Mouse (Mus musculus) limb, embryonic 13.5 days (tissue): ENCODE data around the gene Ptges2. TPM values are rescaled to one million over a fixed set of nuclear protein-coding genes. Genes with fewer than 3 reads are reported as not detected.

Source experiments
- ATAC-seq: fragments of 200-750 bp; cut with Nextera tagmentation; 2 replicates; pipeline ENCODE4 v1.8.0; 2017; ENCODE audit warnings: low read depth, moderate number of reproducible peaks, moderate TSS enrichment; ENCODE audit not compliant: low FRiP score
- H3K27ac ChIP-seq: fragments of 300-500 bp; sonication (generic); 2 replicates; pipeline ENCODE4 v1.5.1; 2015; ENCODE audit warnings: inconsistent platforms, mild to moderate bottlenecking, moderate library complexity
- H3K27me3 ChIP-seq: fragments of 300-500 bp; sonication (generic); 2 replicates; pipeline ENCODE4 v1.6.1; 2015; ENCODE audit warnings: mild to moderate bottlenecking, inconsistent platforms
- H3K36me3 ChIP-seq: fragments of 300-500 bp; sonication (generic); 2 replicates; pipeline ENCODE4 v1.6.1; 2015; ENCODE audit warnings: inconsistent platforms, mild to moderate bottlenecking, moderate library complexity
- H3K4me1 ChIP-seq: fragments of 300-500 bp; sonication (generic); 2 replicates; pipeline ENCODE4 v1.6.1; 2015; ENCODE audit warnings: inconsistent platforms
- H3K4me2 ChIP-seq: fragments of 300-500 bp; sonication (generic); replicated peaks from 2 replicates; pipeline ENCODE4 v1.6.1; 2015; ENCODE audit warnings: inconsistent platforms, mild to moderate bottlenecking, moderate library complexity
- H3K4me3 ChIP-seq: fragments of 300-500 bp; sonication (generic); 2 replicates; pipeline ENCODE4 v1.5.1; 2015; ENCODE audit warnings: moderate library complexity, mild to moderate bottlenecking, inconsistent platforms
- H3K9ac ChIP-seq: fragments of 300-500 bp; sonication (generic); 2 replicates; pipeline ENCODE4 v1.6.1; 2015; ENCODE audit warnings: mild to moderate bottlenecking, inconsistent platforms
- H3K9me3 ChIP-seq: fragments of 300-500 bp; sonication (generic); 2 replicates; pipeline ENCODE4 v1.6.1; 2016; ENCODE audit warnings: inconsistent platforms
- WGBS: fragments of 180-500 bp; shearing (Covaris S2); methylation state at CpG from one replicate; pipeline ENCODE4 v1.1.7; 2015; 5-methylcytosine and 5-hydroxymethylcytosine counted together
- polyA plus RNA-seq: library from polyadenylated mRNA; unstranded; fragments of >200 nt; fragmentation: Nextera tagmentation; extraction: Ambion mirVana; gene quantifications from 2 replicates; pipeline ENCODE4 v1.2.1, GENCODE M21; 2015

Ptges2 gene
- polyA plus RNA-seq, 1 experiment from 2014 or later: 29.8 TPM

DNA sequence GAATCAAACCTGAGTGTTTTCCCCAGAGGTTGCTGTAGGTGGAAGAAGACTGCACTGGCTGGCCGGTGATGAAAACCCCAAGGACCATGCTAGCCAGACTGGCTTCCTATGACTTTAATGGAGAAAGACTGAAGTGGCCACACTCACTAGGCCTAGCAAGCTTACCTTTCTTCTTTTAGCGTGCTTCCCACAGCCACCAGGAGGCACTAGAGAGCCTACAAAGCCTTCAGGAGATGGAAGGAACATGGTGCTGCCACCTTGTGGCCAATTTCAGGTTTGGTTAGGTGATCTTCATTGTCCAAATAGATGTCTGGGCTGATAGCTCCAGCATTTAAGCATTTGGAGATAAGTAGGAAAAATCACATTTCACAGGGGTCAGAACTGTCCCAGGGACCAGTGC is 9.0 kb downstream of the Ptges2 start:
- Histone ChIP-seq H3K4me3 (no peak overlapping the region), H3K4me1 (peaks cover 13% of the 10 kb centered on the region), H3K9ac (no peak overlapping the region), H3K36me3 (peaks cover 35% of the 10 kb centered on the region), H3K27ac (no peak overlapping the region), H3K4me2 (no peak overlapping the region), H3K9me3 (no peaks in the 10 kb centered on the region), H3K27me3 (no peaks in the 10 kb centered on the region)
- WGBS: 17% methylated on average over 2 of the region's 2 CpGs
- ATAC-seq: no peak

DNA sequence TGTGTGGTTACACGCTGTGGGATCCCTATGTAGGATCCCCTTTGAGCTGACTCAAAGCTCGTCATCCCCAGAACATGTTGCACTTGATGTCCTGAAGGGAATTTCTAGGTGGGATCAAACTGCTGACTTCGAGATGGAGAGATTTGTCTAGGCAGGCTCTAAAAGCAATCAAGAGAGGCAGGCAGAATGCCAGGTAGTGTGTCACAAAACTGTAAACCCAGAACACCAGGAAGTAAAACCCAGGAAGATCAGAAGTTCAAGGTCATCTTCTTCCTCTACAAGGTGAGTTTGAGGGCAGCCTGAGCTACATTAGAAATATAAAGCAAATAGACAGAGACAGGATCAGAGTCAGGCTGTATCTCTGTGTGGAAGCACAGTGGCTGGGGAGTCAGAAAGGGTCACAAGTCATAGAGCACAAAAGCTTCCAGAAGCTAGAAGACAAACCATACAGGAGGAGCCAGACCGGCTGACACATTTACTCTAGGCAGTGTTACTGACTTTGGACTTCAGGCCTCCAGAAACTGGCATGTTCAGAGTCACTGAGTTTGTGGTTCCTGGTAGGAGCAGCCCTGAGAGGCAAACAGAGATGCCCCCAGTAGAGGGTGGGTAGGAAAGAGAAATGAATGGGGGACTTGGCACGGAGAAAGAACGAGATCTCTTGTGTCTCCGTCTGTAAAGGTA is 11.6 kb downstream of the Ptges2 start:
- H3K4me1 ChIP-seq: peaks cover 13% of the 10 kb centered on the region
- H3K4me2 ChIP-seq: no peak overlapping the region
- no peak overlapping the region for H3K9ac ChIP-seq
- no peak overlapping the region for H3K4me3 ChIP-seq
- peaks cover 10% of the 10 kb centered on the region for H3K36me3 ChIP-seq
- WGBS: 80% methylated on average over 7 of the region's 7 CpGs
- no peaks in the 10 kb centered on the region for H3K9me3 ChIP-seq
- H3K27me3 ChIP-seq: no peaks in the 10 kb centered on the region
- ATAC-seq: no peak
- H3K27ac ChIP-seq: peak overlapping the region; percentile 48; the same call in 1 of the 2 replicates

DNA sequence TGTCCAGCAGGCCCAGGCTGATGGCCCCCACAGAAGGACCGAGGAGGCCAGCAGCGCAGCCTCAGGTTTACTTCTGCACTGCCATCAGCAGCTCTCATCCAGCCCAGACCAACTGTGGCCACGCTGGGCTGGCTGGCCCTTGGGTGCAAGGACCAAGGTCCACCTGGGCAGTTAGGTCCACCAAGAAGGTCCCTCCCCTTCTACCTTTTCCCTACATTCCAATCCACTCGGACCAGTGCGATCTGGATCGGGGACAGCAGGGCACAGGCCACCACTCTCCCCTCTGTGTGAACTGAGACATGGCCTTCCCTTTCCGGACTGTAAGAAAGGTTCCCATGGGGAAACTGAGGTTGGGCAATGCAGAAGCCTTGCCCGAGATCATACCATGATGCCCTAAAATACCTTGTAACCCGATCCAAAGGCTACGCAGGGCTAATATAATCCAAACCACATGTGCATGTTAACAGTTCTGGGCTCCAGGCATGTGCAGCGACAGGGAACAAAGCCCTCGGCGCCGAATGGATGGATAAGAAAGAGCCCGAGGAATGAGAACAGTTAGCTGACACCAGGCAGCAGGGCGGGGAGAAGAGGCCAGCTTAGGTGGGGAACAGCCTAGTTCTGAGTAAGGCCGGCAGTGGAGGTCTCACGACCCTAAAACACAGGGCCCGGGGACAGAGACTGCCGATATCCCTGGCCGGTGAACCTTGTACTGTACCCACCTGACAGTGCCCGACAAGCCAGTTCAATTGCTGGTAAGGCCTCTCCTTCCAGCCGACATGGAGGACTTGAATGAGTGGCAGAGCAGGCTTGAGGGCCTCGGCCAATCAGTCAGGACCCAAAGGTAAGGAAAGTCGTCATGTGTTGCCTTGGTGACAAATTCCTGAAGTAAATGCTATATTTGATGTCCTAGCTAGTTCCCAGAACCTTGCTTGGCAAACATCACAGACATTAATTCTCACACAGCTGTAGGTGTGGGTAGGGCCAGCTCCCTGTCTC is 13.0 kb downstream of the Ptges2 start:
- WGBS: 26% methylated on average over 25 of the region's 25 CpGs
- Histone ChIP-seq H3K4me3 (peak overlapping the region; percentile 14; the same call in 1 of the 2 replicates), H3K4me1 (peaks cover 13% of the 10 kb centered on the region), H3K27me3 (no peaks in the 10 kb centered on the region), H3K9me3 (no peaks in the 10 kb centered on the region), H3K9ac (peak overlapping the region; percentile 59), H3K36me3 (peaks cover 4% of the 10 kb centered on the region), H3K27ac (peak overlapping the region; percentile 92), H3K4me2 (peak overlapping the region; percentile 49)
- peak; percentile 74 for ATAC-seq

DNA sequence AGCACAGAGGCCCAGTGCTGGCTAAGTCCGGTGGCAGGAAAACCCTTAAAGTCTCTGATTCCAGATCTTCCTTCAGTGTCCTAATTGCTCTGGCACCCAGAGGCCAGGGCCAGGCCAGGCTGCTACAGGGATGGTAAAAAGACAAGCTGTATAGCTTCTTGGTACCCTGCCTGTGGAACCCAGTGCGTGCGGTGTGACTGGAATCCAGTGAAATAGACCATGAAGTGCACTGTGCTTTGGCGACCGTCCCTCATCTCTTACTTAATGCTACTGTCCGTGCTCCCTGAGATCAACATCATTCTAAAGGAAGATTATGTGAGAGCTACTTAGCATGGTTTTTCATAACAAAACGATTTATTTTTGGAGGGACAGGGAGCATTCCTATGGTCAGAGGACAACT is 15.7 kb downstream of the Ptges2 start:
- Histone ChIP-seq H3K4me2 (no peak overlapping the region), H3K4me3 (no peak overlapping the region), H3K9ac (no peak overlapping the region), H3K27me3 (no peaks in the 10 kb centered on the region), H3K9me3 (no peaks in the 10 kb centered on the region), H3K4me1 (peaks cover 13% of the 10 kb centered on the region), H3K27ac (no peak overlapping the region), H3K36me3 (peaks cover 31% of the 10 kb centered on the region)
- ATAC-seq: no peak
- WGBS: 81% methylated on average over 7 of the region's 7 CpGs

DNA sequence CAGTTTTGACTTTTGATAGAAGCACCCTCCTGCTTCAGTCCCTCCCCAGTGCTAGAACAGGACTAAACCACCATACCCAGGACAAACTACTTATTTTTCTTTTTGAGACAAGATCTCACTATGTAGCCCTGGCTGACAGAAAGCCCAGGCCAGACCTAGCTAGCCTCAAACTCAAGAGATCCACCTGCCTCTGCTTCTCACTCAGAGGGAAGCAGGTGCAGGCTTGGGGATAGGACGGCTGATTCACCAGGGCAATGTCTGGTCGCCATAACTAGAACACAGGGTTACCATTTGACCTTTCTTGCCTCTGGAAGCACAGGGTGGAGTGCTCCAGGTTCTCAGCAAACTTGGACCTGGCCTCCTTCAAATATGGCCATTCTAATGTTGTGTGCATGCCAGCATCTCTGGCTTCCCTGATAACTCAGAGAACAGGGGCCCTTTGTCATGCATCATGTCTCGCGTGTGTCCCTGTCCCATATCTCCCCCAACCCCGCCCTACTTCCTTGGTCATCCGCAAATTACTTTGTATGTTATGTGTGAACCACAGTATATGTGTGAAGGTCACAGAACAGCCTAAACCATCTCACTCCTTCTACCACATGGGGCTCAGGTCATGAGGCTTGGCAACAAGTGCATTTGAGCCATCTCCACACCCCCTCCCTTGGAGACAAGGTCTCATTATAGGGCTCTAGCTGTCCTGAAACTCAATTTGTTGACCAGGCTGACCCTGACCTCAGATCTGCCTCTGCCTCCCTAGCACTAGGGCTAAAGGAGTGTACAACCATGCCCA is 17.2 kb downstream of the Ptges2 start:
- 86% methylated on average over 6 of the region's 6 CpGs for WGBS
- peaks cover 47% of the 10 kb centered on the region for H3K36me3 ChIP-seq
- H3K4me2 ChIP-seq: no peak overlapping the region
- no peak overlapping the region for H3K27ac ChIP-seq
- H3K27me3 ChIP-seq: no peaks in the 10 kb centered on the region
- H3K4me3 ChIP-seq: no peak overlapping the region
- no peak overlapping the region for H3K9ac ChIP-seq
- peaks cover 13% of the 10 kb centered on the region for H3K4me1 ChIP-seq
- ATAC-seq: no peak
- H3K9me3 ChIP-seq: no peaks in the 10 kb centered on the region

DNA sequence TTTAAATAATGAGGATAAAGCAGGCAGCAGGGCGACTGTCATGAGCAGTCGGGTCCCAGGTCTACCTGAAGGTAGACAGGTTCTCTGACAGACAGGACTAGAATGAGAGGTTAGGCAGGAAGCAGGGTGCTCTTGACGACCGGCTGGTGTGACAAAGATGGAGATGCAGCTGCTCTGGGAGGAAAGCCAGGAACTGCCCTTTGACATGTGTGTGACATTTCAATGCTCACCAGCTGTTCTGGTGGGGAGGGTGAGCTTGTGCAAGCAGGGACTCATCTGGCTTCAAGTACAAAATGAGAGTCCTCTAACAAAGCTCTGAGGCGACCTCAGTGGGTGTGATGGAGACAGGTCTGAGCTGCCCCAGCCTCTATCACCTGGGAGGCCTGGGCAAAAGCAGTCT is 18.2 kb downstream of the Ptges2 start:
- Histone ChIP-seq H3K27ac (no peak overlapping the region), H3K4me2 (no peak overlapping the region), H3K9me3 (no peaks in the 10 kb centered on the region), H3K4me3 (no peak overlapping the region), H3K36me3 (peaks cover 56% of the 10 kb centered on the region), H3K27me3 (no peaks in the 10 kb centered on the region), H3K9ac (no peak overlapping the region), H3K4me1 (peaks cover 6% of the 10 kb centered on the region)
- no peak for ATAC-seq
- 41% methylated on average over 5 of the region's 5 CpGs for WGBS

DNA sequence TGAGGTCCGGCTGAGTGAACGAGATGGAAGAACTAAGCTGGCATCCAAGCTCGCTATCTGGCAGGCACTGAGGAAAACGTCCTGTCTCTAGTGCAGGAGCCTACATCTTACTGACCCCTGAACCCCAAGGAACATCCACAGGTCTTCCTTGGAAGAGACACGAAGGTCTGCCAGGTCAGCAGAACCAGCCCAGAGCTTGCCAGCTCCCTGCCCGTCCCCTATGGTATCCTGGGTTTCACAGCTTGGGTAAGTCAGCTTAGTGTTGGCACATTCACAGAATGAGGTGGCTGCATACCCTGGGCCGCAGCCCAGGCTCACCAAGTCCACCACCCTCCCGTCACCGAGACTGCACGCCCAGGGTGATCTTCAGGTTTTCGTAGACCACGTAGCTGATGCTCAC is 20.1 kb downstream of the Ptges2 start:
- Histone ChIP-seq H3K4me2 (no peak overlapping the region), H3K4me1 (no peaks in the 10 kb centered on the region), H3K27ac (no peak overlapping the region), H3K4me3 (no peak overlapping the region), H3K9me3 (no peaks in the 10 kb centered on the region), H3K36me3 (peaks cover 75% of the 10 kb centered on the region), H3K27me3 (no peaks in the 10 kb centered on the region), H3K9ac (no peak overlapping the region)
- 93% methylated on average over 12 of the region's 12 CpGs for WGBS
- no peak for ATAC-seq

DNA sequence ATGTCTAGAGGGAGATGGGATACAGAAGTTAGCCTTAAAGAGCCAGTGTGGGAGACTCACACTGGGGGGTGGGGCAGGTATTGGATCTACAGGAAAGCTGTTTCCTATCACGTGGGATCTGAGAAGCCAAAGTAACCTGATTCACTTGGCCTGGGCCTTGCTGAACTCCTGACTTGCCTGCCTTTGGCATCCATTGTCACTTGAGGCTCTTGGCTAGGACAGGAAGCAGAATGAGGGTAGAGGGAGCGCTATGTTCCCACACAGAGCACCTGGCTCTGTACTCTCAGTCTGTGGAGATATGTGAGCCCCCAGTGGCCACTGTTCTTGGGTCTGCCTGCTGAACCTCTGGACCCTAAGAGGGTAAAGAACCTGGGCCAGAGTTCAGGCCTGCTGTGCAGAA is 20.9 kb downstream of the Ptges2 start:
- Histone ChIP-seq H3K27ac (no peak overlapping the region), H3K4me3 (no peak overlapping the region), H3K9me3 (no peaks in the 10 kb centered on the region), H3K27me3 (no peaks in the 10 kb centered on the region), H3K9ac (no peak overlapping the region), H3K36me3 (peaks cover 80% of the 10 kb centered on the region), H3K4me2 (no peak overlapping the region), H3K4me1 (no peaks in the 10 kb centered on the region)
- WGBS: 80% methylated on average over 2 of the region's 2 CpGs
- ATAC-seq: no peak

DNA sequence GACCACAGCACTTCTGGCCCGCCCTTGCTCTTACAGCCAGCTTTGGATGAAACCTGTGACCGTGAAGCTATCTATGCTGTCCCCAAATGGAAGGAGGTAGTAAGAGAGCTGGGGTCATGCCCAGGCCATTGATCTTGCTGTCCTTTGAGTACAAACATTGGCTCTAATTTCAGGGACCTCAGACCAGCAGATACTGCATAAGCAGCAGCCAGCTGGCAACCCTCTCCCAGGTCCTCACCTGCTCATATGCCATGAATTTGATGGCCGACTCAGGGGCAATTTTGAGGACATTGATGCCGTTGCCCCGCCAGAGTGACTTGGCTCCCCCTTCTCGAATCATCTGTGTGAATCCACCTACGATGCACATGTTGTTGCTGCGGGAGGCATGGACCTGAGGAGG is 21.8 kb downstream of the Ptges2 start:
- H3K27ac ChIP-seq: no peak overlapping the region
- peaks cover 9% of the 10 kb centered on the region for H3K4me1 ChIP-seq
- H3K36me3 ChIP-seq: peaks cover 80% of the 10 kb centered on the region
- no peaks in the 10 kb centered on the region for H3K27me3 ChIP-seq
- no peak overlapping the region for H3K4me3 ChIP-seq
- no peak overlapping the region for H3K9ac ChIP-seq
- 88% methylated on average over 8 of the region's 8 CpGs for WGBS
- no peaks in the 10 kb centered on the region for H3K9me3 ChIP-seq
- no peak overlapping the region for H3K4me2 ChIP-seq
- no peak for ATAC-seq

DNA sequence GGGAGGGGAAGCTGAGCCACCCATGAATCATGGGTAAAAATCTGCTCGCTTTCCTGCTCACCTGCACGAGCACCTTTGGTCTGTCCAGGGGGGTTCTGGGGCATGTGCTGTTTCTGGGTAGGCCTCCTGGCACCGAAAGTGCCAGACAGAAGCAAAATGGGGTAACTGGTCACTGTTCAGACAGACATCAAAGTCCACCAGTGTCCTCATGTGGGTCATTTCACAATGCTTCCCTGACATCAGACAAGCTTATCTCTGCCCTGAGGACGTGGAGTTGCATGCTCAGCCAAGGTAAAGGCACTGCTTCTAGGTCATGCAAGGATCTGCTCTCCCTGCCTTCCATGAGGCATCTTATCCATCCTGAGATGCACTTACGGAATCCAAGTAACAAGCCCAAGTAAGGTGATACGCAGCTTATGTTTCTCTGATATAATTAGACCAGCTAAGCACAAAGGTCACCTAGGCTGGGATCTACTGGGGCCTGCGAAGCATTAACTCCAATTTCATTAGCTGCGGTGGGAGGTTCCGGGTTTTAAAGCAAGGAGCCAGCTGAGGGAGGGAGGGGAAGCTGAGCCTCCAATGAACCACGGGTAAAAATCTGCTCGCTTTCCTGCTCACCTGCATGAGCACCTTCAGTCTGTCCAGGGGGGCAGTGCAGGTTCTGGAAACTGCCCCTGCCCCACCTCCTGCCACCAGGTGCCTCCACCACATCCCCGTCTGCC is 22.9 kb downstream of the Ptges2 start:
- 71% methylated on average over 12 of the region's 12 CpGs for WGBS
- H3K9ac ChIP-seq: no peak overlapping the region
- H3K36me3 ChIP-seq: peaks cover 76% of the 10 kb centered on the region
- no peak overlapping the region for H3K4me3 ChIP-seq
- H3K27ac ChIP-seq: no peak overlapping the region
- H3K4me1 ChIP-seq: peaks cover 20% of the 10 kb centered on the region
- ATAC-seq: no peak
- H3K27me3 ChIP-seq: no peaks in the 10 kb centered on the region
- H3K4me2 ChIP-seq: no peak overlapping the region
- no peaks in the 10 kb centered on the region for H3K9me3 ChIP-seq

DNA sequence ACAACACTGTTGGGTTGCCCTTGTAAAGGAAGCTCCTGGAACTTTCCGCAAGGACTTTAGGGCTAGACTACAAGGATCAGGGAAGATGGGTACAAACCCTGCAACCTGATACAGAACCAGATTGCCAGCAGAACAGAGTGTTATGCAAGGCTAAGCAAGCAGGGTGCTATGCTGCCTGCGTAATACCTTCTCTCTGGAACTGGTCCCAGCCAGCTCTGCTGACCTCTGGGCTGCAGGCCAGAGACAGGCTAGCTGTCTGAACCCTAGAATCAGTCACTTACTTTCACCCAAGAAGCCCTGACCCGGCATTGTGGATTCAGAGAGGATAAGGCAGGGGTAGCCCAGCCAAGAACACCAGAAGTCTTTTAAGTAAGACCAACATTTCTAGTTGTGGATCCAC is 23.7 kb downstream of the Ptges2 start:
- Histone ChIP-seq H3K27ac (no peak overlapping the region), H3K4me2 (no peak overlapping the region), H3K4me3 (no peak overlapping the region), H3K4me1 (peaks cover 26% of the 10 kb centered on the region), H3K36me3 (peaks cover 69% of the 10 kb centered on the region), H3K27me3 (no peaks in the 10 kb centered on the region), H3K9ac (no peak overlapping the region), H3K9me3 (no peaks in the 10 kb centered on the region)
- ATAC-seq: no peak
- 92% methylated on average over 3 of the region's 3 CpGs for WGBS
